Mouse (Mus musculus) liver, adult 10 weeks (tissue): ENCODE results near the gene Hist1h2bg. TPM values are rescaled to one million over a fixed set of nuclear protein-coding genes. Genes with fewer than 3 reads are reported as not detected.

Experiments
- polyA plus RNA-seq: library from polyadenylated mRNA; stranded (reverse); fragments of 350-450 nt; fragmentation: Illumina TruSeq; extraction: RNeasy Lipid Tissue Mini Kit (QIAGEN cat#74804); gene quantifications from one replicate; pipeline ENCODE4 v1.2.3, GENCODE M21; 2014; ENCODE audit warnings: low read depth, low replicate concordance

Gene Hist1h2bg
- polyA plus RNA-seq, 1 experiment from 2014 or later: not detected

Other genes with a start within 250 kb of the Hist1h2bg start
- 23.5 TPM for gene Zfp322a, start 202.2 kb upstream of the Hist1h2bg start, polyA plus RNA-seq
- 1.7 TPM for gene Abt1, start 147.5 kb upstream of the Hist1h2bg start, polyA plus RNA-seq
- not detected for gene Btn1a1, start 105.5 kb upstream of the Hist1h2bg start, polyA plus RNA-seq
- not detected for gene Btn2a2, start 82.5 kb upstream of the Hist1h2bg start, polyA plus RNA-seq
- not detected for gene Hist1h4h, start 40.3 kb upstream of the Hist1h2bg start, polyA plus RNA-seq
- gene Hist1h2af, start 37.5 kb upstream of the Hist1h2bg start, polyA plus RNA-seq: not detected
- not detected for gene Hist1h3g, start 36.0 kb upstream of the Hist1h2bg start, polyA plus RNA-seq
- 0.37 TPM for gene Hist1h2bh, start 28.0 kb upstream of the Hist1h2bg start, polyA plus RNA-seq
- gene Hist1h3f, start 27.3 kb upstream of the Hist1h2bg start, polyA plus RNA-seq: not detected
- not detected for gene Hist1h4f, start 19.7 kb upstream of the Hist1h2bg start, polyA plus RNA-seq
- gene Hist1h1d, start 18.1 kb upstream of the Hist1h2bg start, polyA plus RNA-seq: 0.19 TPM
- not detected for gene Hist1h3e, start 9.0 kb upstream of the Hist1h2bg start, polyA plus RNA-seq
- not detected for gene Hist1h2ae, start 176 bp upstream of the Hist1h2bg start, polyA plus RNA-seq
- not detected for gene Hist1h2bf, start 2.8 kb downstream of the Hist1h2bg start, polyA plus RNA-seq
- gene Hist1h2ad, start 3.0 kb downstream of the Hist1h2bg start, polyA plus RNA-seq: not detected
- not detected for gene Hist1h3d, start 4.4 kb downstream of the Hist1h2bg start, polyA plus RNA-seq
- gene Hist1h4d, start 10.2 kb downstream of the Hist1h2bg start, polyA plus RNA-seq: not detected
- 0.95 TPM for gene Hist1h2be, start 49.7 kb downstream of the Hist1h2bg start, polyA plus RNA-seq
- 0.45 TPM for gene Hist1h1e, start 51.2 kb downstream of the Hist1h2bg start, polyA plus RNA-seq
- gene Hist1h2ac, start 112.6 kb downstream of the Hist1h2bg start, polyA plus RNA-seq: 0.56 TPM
- 195 TPM for gene Hist1h2bc, start 112.8 kb downstream of the Hist1h2bg start, polyA plus RNA-seq
- not detected for gene Hist1h1t, start 124.4 kb downstream of the Hist1h2bg start, polyA plus RNA-seq
- 0.72 TPM for gene Hist1h4c, start 127.1 kb downstream of the Hist1h2bg start, polyA plus RNA-seq
- 40.9 TPM for gene Hfe, start 139.5 kb downstream of the Hist1h2bg start, polyA plus RNA-seq
- gene Hist1h1c, start 167.4 kb downstream of the Hist1h2bg start, polyA plus RNA-seq: 9.8 TPM
- gene Hist1h3c, start 174.2 kb downstream of the Hist1h2bg start, polyA plus RNA-seq: not detected
- not detected for gene Hist1h2bb, start 175.3 kb downstream of the Hist1h2bg start, polyA plus RNA-seq
- not detected for gene Hist1h2ab, start 179.7 kb downstream of the Hist1h2bg start, polyA plus RNA-seq
- gene Hist1h3b, start 180.9 kb downstream of the Hist1h2bg start, polyA plus RNA-seq: not detected
- gene Hist1h4b, start 185.6 kb downstream of the Hist1h2bg start, polyA plus RNA-seq: not detected
- gene Hist1h4a, start 189.8 kb downstream of the Hist1h2bg start, polyA plus RNA-seq: not detected
- not detected for gene Hist1h3a, start 191.0 kb downstream of the Hist1h2bg start, polyA plus RNA-seq
- not detected for gene Hist1h1a, start 192.3 kb downstream of the Hist1h2bg start, polyA plus RNA-seq
- gene Trim38, start 198.5 kb downstream of the Hist1h2bg start, polyA plus RNA-seq: not detected
- 190 TPM for gene Slc17a2, start 235.6 kb downstream of the Hist1h2bg start, polyA plus RNA-seq